Mouse (Mus musculus): ENCODE results near the gene Dppa5a. TPM values are rescaled to one million over a fixed set of nuclear protein-coding genes. Genes with fewer than 3 reads are reported as not detected.

Gene Dppa5a
- total RNA-seq, 2 experiments from 2014 or later, result not detected

Other genes with a start within 250 kb of the Dppa5a start
- gene Gsta4, start 185.4 kb downstream of the Dppa5a start, total RNA-seq (2021), result 10 to 100 TPM; 43.1 to 51.3 TPM
- gene Gsta1, start 137.5 kb downstream of the Dppa5a start, total RNA-seq (2021), result not detected
- gene Gm3776, start 111.0 kb downstream of the Dppa5a start, total RNA-seq (2021), result not detected
- not detected for gene Gm10639, start 78.3 kb downstream of the Dppa5a start, total RNA-seq (2021)
- gene Omt2a, start 53.4 kb downstream of the Dppa5a start, total RNA-seq (2021), result not detected
- gene Omt2b, start 40.6 kb downstream of the Dppa5a start, total RNA-seq (2021), result not detected
- gene Gsta2, start 12.4 kb downstream of the Dppa5a start, total RNA-seq (2021), result not detected
- not detected for gene Ooep, start 10.5 kb upstream of the Dppa5a start, total RNA-seq (2021)
- gene Ddx43, start 27.6 kb upstream of the Dppa5a start, total RNA-seq (2021), result not detected
- under 1 TPM; 0.58 to 0.77 TPM for gene Cgas, start 75.1 kb upstream of the Dppa5a start, total RNA-seq (2021)
- gene Mto1, start 80.0 kb upstream of the Dppa5a start, total RNA-seq (2021), result 10 to 100 TPM; 24.3 to 26.3 TPM
- 1 to 10 TPM; 1.1 TPM for gene Gm17324, start 80.6 kb upstream of the Dppa5a start, total RNA-seq (2021)
- gene Eef1a1, start 121.0 kb upstream of the Dppa5a start, total RNA-seq (2021), result 1,000 to 10,000 TPM; 2,932 to 3,031 TPM
- 10 to 100 TPM; 21.1 to 21.7 TPM for gene Slc17a5, start 219.9 kb upstream of the Dppa5a start, total RNA-seq (2021)
- 1 to 10 TPM; 2.9 to 3.2 TPM for gene Cd109, start 247.4 kb upstream of the Dppa5a start, total RNA-seq (2021)